Comparison of ENCODE assay signal across 8 mouse cellular contexts in the genomic region with DNA sequence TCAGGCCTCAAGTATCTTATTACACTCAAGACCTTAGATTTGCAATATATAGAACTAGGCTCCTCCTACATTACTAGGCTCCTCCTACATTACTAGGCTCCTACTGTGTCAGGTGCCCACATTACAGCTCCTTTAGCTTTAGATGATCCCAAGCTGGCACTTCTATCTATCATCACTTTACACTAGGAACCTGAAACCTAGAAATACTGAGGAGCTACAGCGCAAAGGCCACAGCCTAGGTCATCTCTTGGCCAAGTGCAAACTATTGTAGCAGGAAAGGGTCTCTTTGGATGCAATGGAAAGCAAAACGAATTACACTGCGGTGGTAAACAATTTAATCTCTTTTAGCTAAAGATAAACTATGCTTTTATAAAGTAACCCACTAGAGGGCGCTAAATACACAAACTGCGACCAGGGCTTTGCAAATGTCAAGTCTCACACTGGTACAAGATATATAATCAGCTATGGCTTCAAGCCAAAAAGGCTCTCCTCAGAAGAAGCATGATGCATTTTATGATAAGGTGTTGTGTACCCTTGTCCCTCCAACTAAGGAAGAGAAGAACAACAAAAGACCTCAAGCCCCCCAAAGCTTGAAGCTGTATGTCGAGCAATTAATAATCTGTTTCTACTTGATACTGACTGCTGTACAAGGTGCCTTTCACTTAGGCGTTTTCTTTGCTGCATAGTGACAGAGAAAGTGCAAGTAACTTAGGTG. TPM values are rescaled to one million over a fixed set of nuclear protein-coding genes. Genes with fewer than 3 reads are reported as not detected.
DNase-seq lines count a peak whose midpoint lies in the region; ATAC-seq and TF ChIP-seq lines count a peak whose summit lies in the region.

No protein-coding gene starts in this region.

- peak; percentile 94 for TF ChIP-seq CTCF in heart, adult 2 months (IDR thresholded peaks at IDR 0.05)
- peak; percentile 34; the same call in 1 of the 2 replicates for TF ChIP-seq CTCF in cortical plate, adult 2 months (IDR thresholded peaks at IDR 0.05; ENCODE audit: extremely low read depth, insufficient read depth, low read length)
- TF ChIP-seq CTCF in lung, postnatal 0 days (IDR thresholded peaks at IDR 0.05) = peak; percentile 81

- H3K27ac ChIP-seq in heart, adult 2 months = peak overlapping the region; percentile 97
- no peak overlapping the region; the same call in 1 of the 2 replicates for H3K27ac ChIP-seq in heart, embryonic 11.5 days (ENCODE audit: low read depth, low read length)
- peak overlapping the region; percentile 4; the same call in 1 of the 2 replicates for H3K27ac ChIP-seq in cortical plate, adult 2 months (ENCODE audit: insufficient read depth, low read length)
- H3K27ac ChIP-seq in lung, postnatal 0 days (ENCODE audit: low read length) = peak overlapping the region; percentile 55

- peaks cover 50% of the 10 kb centered on the region for H3K4me1 ChIP-seq in heart, adult 2 months (ENCODE audit: control insufficient read depth, insufficient read depth, low read length)
- peaks cover 69% of the 10 kb centered on the region for H3K4me1 ChIP-seq in heart, embryonic 11.5 days (ENCODE audit: control insufficient read depth, insufficient read depth, low read length)
- peaks cover 34% of the 10 kb centered on the region for H3K4me1 ChIP-seq in cortical plate, adult 2 months (ENCODE audit: control insufficient read depth, insufficient read depth, low read length)
- H3K4me1 ChIP-seq in lung, postnatal 0 days (ENCODE audit: insufficient read depth, low read depth, low read length) = peaks cover 18% of the 10 kb centered on the region

- 10% methylated on average over 7 of the region's 7 CpGs for WGBS in heart, adult 2 months
- 21% methylated on average over 7 of the region's 7 CpGs for WGBS in heart, embryonic 11.5 days (ENCODE audit: insufficient replicate concordance)
- WGBS in lung, postnatal 0 days = 18% methylated on average over 7 of the region's 7 CpGs

- no peak for ATAC-seq in heart, embryonic 11.5 days (replicated peaks; ENCODE audit: insufficient number of reproducible peaks, low FRiP score, low TSS enrichment)
- peak; percentile 34 for ATAC-seq in lung, postnatal 0 days

- H3K79me2 ChIP-seq in heart, adult 2 months (replicated peaks; ENCODE audit: control insufficient read depth, insufficient read depth, low read length) = peaks cover 4% of the 10 kb centered on the region; the same call in 1 of the 2 replicates

- TF ChIP-seq POLR2A in heart, adult 2 months (IDR thresholded peaks at IDR 0.05; ENCODE audit: insufficient read depth, low read depth, low read length) = 0 out of 2 replicates have a peak, but pooled peaks have one; percentile 7
- TF ChIP-seq POLR2A in cortical plate, adult 2 months (IDR thresholded peaks at IDR 0.05; ENCODE audit: extremely low read depth, insufficient read depth, low read length) = no peak

- H3K4me2 ChIP-seq in heart, embryonic 11.5 days = no peak overlapping the region
- no peak overlapping the region for H3K4me2 ChIP-seq in lung, postnatal 0 days (replicated peaks; ENCODE audit: low read depth, low read length)

- peaks cover 72% of the 10 kb centered on the region for H3K36me3 ChIP-seq in heart, adult 2 months (ENCODE audit: control insufficient read depth, insufficient read depth, low read length)
- no peaks in the 10 kb centered on the region for H3K36me3 ChIP-seq in heart, embryonic 11.5 days (ENCODE audit: control insufficient read depth, insufficient read depth, low read length)
- H3K36me3 ChIP-seq in lung, postnatal 0 days (ENCODE audit: insufficient read depth, low read length) = no peaks in the 10 kb centered on the region

- intact Hi-C loops in heart, adult 2 months (cut with DNase I) = loop anchor here (5.0 kb wide), 2 partner anchors 57 to 242 kb away; no protein-coding TSS in a partner anchor
- intact Hi-C loops in heart, postnatal 36 days (cut with DNase I) = loop anchor here (1.0 to 5.0 kb wide), 5 partner anchors 37 to 242 kb away; no protein-coding TSS in a partner anchor

- TF ChIP-seq EP300 in heart, adult 2 months (IDR thresholded peaks at IDR 0.05; ENCODE audit: insufficient read depth, low read depth, low read length) = no peak
- TF ChIP-seq EP300 in lung, postnatal 0 days (IDR thresholded peaks at IDR 0.05) = peak; percentile 67; the same call in 1 of the 2 replicates

- H3K4me3 ChIP-seq in heart, adult 2 months = peak overlapping the region; percentile 69
- no peak overlapping the region for H3K4me3 ChIP-seq in heart, embryonic 11.5 days (ENCODE audit: low read depth, low read length)
- H3K4me3 ChIP-seq in cortical plate, adult 2 months (ENCODE audit: insufficient read depth, low read length) = no peak overlapping the region
- H3K4me3 ChIP-seq in lung, postnatal 0 days (ENCODE audit: low read depth, low read length) = no peak overlapping the region

- peak overlapping the region; percentile 62 for H3K9ac ChIP-seq in heart, adult 2 months (ENCODE audit: low read depth, low read length)
- H3K9ac ChIP-seq in heart, embryonic 11.5 days (ENCODE audit: low read depth, low read length) = no peak overlapping the region
- 0 out of 2 replicates have a peak overlapping the region, but pooled peaks have one; percentile 23 for H3K9ac ChIP-seq in lung, postnatal 0 days (replicated peaks; ENCODE audit: low read depth)

- DNase-seq in heart, adult 2 months = peak; percentile 36 to 37
- peak; percentile 53 for DNase-seq in ES-CJ7 (ENCODE audit: low read depth, low spot score)
- peak; percentile 37 to 65 for DNase-seq in heart, postnatal 36 days
- peak; percentile 90 for DNase-seq in lung, postnatal 0 days (ENCODE audit: low spot score)
- DNase-seq in retina, postnatal 7 days (ENCODE audit: low read depth, low spot score) = peak; percentile 65
- no peak for DNase-seq in testis, postnatal 14 days (ENCODE audit: low spot score)

- no peaks in the 10 kb centered on the region for H3K9me3 ChIP-seq in heart, embryonic 11.5 days (replicated peaks; ENCODE audit: control insufficient read depth, low read length)
- H3K9me3 ChIP-seq in lung, postnatal 0 days (ENCODE audit: low read length) = no peaks in the 10 kb centered on the region

- no peaks in the 10 kb centered on the region for H3K27me3 ChIP-seq in heart, adult 2 months (ENCODE audit: control insufficient read depth, insufficient read depth, low read length)
- no peaks in the 10 kb centered on the region for H3K27me3 ChIP-seq in heart, embryonic 11.5 days (ENCODE audit: control insufficient read depth, insufficient read depth, low read length)
- no peaks in the 10 kb centered on the region for H3K27me3 ChIP-seq in lung, postnatal 0 days (replicated peaks; ENCODE audit: insufficient read depth, low read length)

RNA-seq across cellular contexts. Expression of a gene that starts 18.5 kb away (rescaled TPM):
- 10 to 100 TPM; 38.1 to 48.5 TPM for total RNA-seq in heart, adult 2 months (2021)
- polyA plus RNA-seq in heart, adult 2 months (2012; rRNA removed) = 14.4 and 18.1 TPM in 2 replicates
- 61.5 and 65.2 TPM in 2 replicates for polyA plus RNA-seq in heart, embryonic 11.5 days (2014; fragmentation: Nextera tagmentation; extraction: Ambion mirVana)
- polyA plus RNA-seq in cortical plate, adult 2 months (2012; rRNA removed) = 44.0 and 44.7 TPM in 2 replicates
- total RNA-seq in heart, postnatal 36 days (2021) = 10 to 100 TPM; 50.1 to 51.5 TPM
- polyA plus RNA-seq in lung, postnatal 0 days (2015; fragmentation: Nextera tagmentation; extraction: Ambion mirVana) = 97.3 and 106 TPM in 2 replicates

Comparison
In these comparisons a context has a peak if more than half of its experiments do, and no peak if none do; other contexts are left out.
1. CTCF ChIP-seq: peak in every context shown above with its lines; median percentile 94 in heart, adult 2 months; 81 in lung, postnatal 0 days; 34 in cortical plate, adult 2 months.